Comparison of ENCODE assay signal across 9 mouse cellular contexts in genomic region chr1:54640184-54640795, GRCm38 (mm10).
A peak's percentile ranks its signal among the peaks of the same experiment; 100 is the strongest.
DNase-seq lines count a peak whose midpoint lies in the region; ATAC-seq and TF ChIP-seq lines count a peak whose summit lies in the region.
"Had no signal": no experiment of that assay in that cellular context is flagged by ENCODE, and none has a peak within 500 bp of the region (broad histone marks: within the 10 kb centered on the region; RNA-seq: fewer than 3 reads in every experiment).

No protein-coding gene starts in this region.

- no peak overlapping the region for H3K4me2 ChIP-seq in lung, embryonic 14.5 days
- no peak overlapping the region for H3K4me2 ChIP-seq in forebrain, embryonic 14.5 days (ENCODE audit: low read length)
- H3K4me2 ChIP-seq in hindbrain, embryonic 16.5 days (ENCODE audit: low read length) = peak overlapping the region; percentile 15; the same call in 1 of the 2 replicates
- no peak overlapping the region for H3K4me2 ChIP-seq in neural tube, embryonic 15.5 days
- H3K4me2 ChIP-seq: limb, embryonic 12.5 days had no signal

- H3K27ac ChIP-seq in lung, embryonic 14.5 days (ENCODE audit: low read depth) = no peak overlapping the region
- H3K27ac ChIP-seq in forebrain, embryonic 14.5 days (ENCODE audit: low read depth, low read length) = peak overlapping the region; percentile 79
- peak overlapping the region; percentile 59 for H3K27ac ChIP-seq in hindbrain, embryonic 16.5 days (ENCODE audit: low read depth, low read length)
- peak overlapping the region; percentile 56 for H3K27ac ChIP-seq in neural tube, embryonic 15.5 days (replicated peaks)
- H3K27ac ChIP-seq: limb, embryonic 12.5 days had no signal

- ATAC-seq in lung, embryonic 14.5 days (ENCODE audit: insufficient read depth) = no peak
- peak; percentile 88 for ATAC-seq in forebrain, embryonic 14.5 days
- ATAC-seq in hindbrain, embryonic 16.5 days = peak; percentile 74
- no peak; the same call in 1 of the 2 replicates for ATAC-seq in neural tube, embryonic 15.5 days (ENCODE audit: low FRiP score)

- no peaks in the 10 kb centered on the region for H3K4me1 ChIP-seq in lung, embryonic 14.5 days (ENCODE audit: insufficient read depth)
- H3K4me1 ChIP-seq in forebrain, embryonic 14.5 days (ENCODE audit: control insufficient read depth, insufficient read depth, low read length) = peaks cover 11% of the 10 kb centered on the region
- H3K4me1 ChIP-seq in hindbrain, embryonic 16.5 days (ENCODE audit: control insufficient read depth, insufficient read depth, low read depth, low read length) = peaks cover 4% of the 10 kb centered on the region
- H3K4me1 ChIP-seq in neural tube, embryonic 15.5 days = peaks cover 7% of the 10 kb centered on the region; the same call in 1 of the 2 replicates
- H3K4me1 ChIP-seq: limb, embryonic 12.5 days had no signal

- no peaks in the 10 kb centered on the region for H3K9me3 ChIP-seq in lung, embryonic 14.5 days (ENCODE audit: low read depth, low read length)
- no peaks in the 10 kb centered on the region for H3K9me3 ChIP-seq in forebrain, embryonic 14.5 days (replicated peaks; ENCODE audit: control insufficient read depth, low read length)
- no peaks in the 10 kb centered on the region for H3K9me3 ChIP-seq in hindbrain, embryonic 16.5 days (ENCODE audit: control insufficient read depth, low read length)
- H3K9me3 ChIP-seq in neural tube, embryonic 15.5 days (replicated peaks) = no peaks in the 10 kb centered on the region
- H3K9me3 ChIP-seq: limb, embryonic 12.5 days had no signal

- TF ChIP-seq CTCF in lung, embryonic 14.5 days (IDR thresholded peaks at IDR 0.05; ENCODE audit: low read depth) = no peak

- H3K27me3 ChIP-seq in lung, embryonic 14.5 days (ENCODE audit: insufficient read depth, low read length) = no peaks in the 10 kb centered on the region
- H3K27me3 ChIP-seq in forebrain, embryonic 14.5 days (replicated peaks; ENCODE audit: control insufficient read depth, insufficient read depth, low read length) = no peaks in the 10 kb centered on the region
- H3K27me3 ChIP-seq in hindbrain, embryonic 16.5 days (replicated peaks; ENCODE audit: control insufficient read depth, insufficient read depth, low read length) = no peaks in the 10 kb centered on the region
- no peaks in the 10 kb centered on the region for H3K27me3 ChIP-seq in neural tube, embryonic 15.5 days (replicated peaks)
- H3K27me3 ChIP-seq: limb, embryonic 12.5 days had no signal

- WGBS in lung, embryonic 14.5 days = 20% methylated on average over 5 of the region's 5 CpGs
- 20% methylated on average over 5 of the region's 5 CpGs for WGBS in forebrain, embryonic 14.5 days
- 25% methylated on average over 5 of the region's 5 CpGs for WGBS in hindbrain, embryonic 16.5 days
- WGBS in neural tube, embryonic 15.5 days = 25% methylated on average over 5 of the region's 5 CpGs

- peak; percentile 31 for DNase-seq in lung, embryonic 14.5 days
- no peak for DNase-seq in lung, postnatal 25 days (ENCODE audit: low spot score)
- peak; percentile 82 for DNase-seq in forebrain, embryonic 14.5 days (ENCODE audit: low spot score)
- no peak for DNase-seq in ovary, postnatal 14 days (ENCODE audit: low spot score)
- no peak for DNase-seq in c-Kit-positive CD71-positive TER-119-positive erythroid progenitor cells, embryonic 14.5 days (ENCODE audit: low spot score)
- DNase-seq: lung, postnatal 14 days had no signal

- H3K4me3 ChIP-seq in lung, embryonic 14.5 days (ENCODE audit: low read depth, low read length) = no peak overlapping the region
- no peak overlapping the region for H3K4me3 ChIP-seq in forebrain, embryonic 14.5 days (ENCODE audit: low read depth, low read length)
- no peak overlapping the region for H3K4me3 ChIP-seq in hindbrain, embryonic 16.5 days (ENCODE audit: low read length)
- H3K4me3 ChIP-seq in neural tube, embryonic 15.5 days (replicated peaks) = no peak overlapping the region
- H3K4me3 ChIP-seq: limb, embryonic 12.5 days had no signal

- H3K36me3 ChIP-seq in lung, embryonic 14.5 days (ENCODE audit: insufficient read depth) = no peaks in the 10 kb centered on the region
- H3K36me3 ChIP-seq in forebrain, embryonic 14.5 days (ENCODE audit: control insufficient read depth, insufficient read depth, low read length) = no peaks in the 10 kb centered on the region
- no peaks in the 10 kb centered on the region for H3K36me3 ChIP-seq in hindbrain, embryonic 16.5 days (ENCODE audit: control insufficient read depth, insufficient read depth, low read length)
- no peaks in the 10 kb centered on the region for H3K36me3 ChIP-seq in neural tube, embryonic 15.5 days
- H3K36me3 ChIP-seq: limb, embryonic 12.5 days had no signal

- no peak overlapping the region for H3K9ac ChIP-seq in lung, embryonic 14.5 days
- no peak overlapping the region for H3K9ac ChIP-seq in forebrain, embryonic 14.5 days (ENCODE audit: low read length)
- no peak overlapping the region; the same call in 1 of the 2 replicates for H3K9ac ChIP-seq in hindbrain, embryonic 16.5 days (ENCODE audit: low read depth, low read length)
- no peak overlapping the region for H3K9ac ChIP-seq in neural tube, embryonic 15.5 days (replicated peaks)
- H3K9ac ChIP-seq: limb, embryonic 12.5 days had no signal

Comparison
In these comparisons a context has a peak if more than half of its experiments do, and no peak if none do; other contexts are left out.
1. DNase-seq: peak in lung, embryonic 14.5 days (single experiment) and forebrain, embryonic 14.5 days (single experiment); none in lung, postnatal 25 days (single experiment), ovary, postnatal 14 days (single experiment) and c-Kit-positive CD71-positive TER-119-positive erythroid progenitor cells, embryonic 14.5 days (single experiment).
2. ATAC-seq: peak in forebrain, embryonic 14.5 days (single experiment) and hindbrain, embryonic 16.5 days (single experiment); none in lung, embryonic 14.5 days (single experiment) and neural tube, embryonic 15.5 days (single experiment).